Mouse (Mus musculus) splenic B cell, adult 2 months (primary cell): ENCODE data around the gene Ythdf2.

Experiments
- DNase-seq: peaks from one replicate; pipeline ENCODE4 v3.0.0-alpha.2; 2011; ENCODE audit warnings: low read depth, low spot score
- H3K27me3 ChIP-seq: 2 replicates; pipeline ENCODE4 v1.6.1; 2012; ENCODE audit warnings: mild to moderate bottlenecking, low read length, moderate library complexity, mixed read lengths; ENCODE audit not compliant: control insufficient read depth, poor library complexity, insufficient read depth, severe bottlenecking
- H3K36me3 ChIP-seq: 2 replicates; pipeline ENCODE4 v1.6.1; 2012; ENCODE audit warnings: mild to moderate bottlenecking, low read length, moderate library complexity, mixed read lengths; ENCODE audit not compliant: control insufficient read depth, poor library complexity, insufficient read depth, severe bottlenecking

The Ythdf2 gene

DNA sequence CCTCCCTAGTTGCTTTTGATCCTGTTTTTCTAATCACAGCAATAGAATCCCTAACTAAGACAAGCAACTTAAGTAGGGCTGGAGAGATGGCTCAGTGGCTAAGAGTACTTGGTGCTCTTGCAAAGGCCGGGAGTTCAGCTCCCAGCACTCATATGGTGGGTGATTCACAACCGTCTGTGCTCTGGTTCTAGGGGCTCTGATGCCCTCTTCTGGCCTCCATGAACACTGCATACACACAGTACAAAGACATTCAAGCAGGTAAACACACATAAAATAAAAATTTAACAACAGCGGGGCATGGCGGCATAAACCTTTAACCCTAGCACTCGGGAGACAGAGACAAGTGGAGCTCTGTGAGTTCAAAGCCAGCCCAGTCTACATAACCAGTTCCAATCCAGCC, 65.9 kb downstream of the Ythdf2 start:
- H3K36me3 ChIP-seq, result no peaks in the 10 kb centered on the region
- peak; percentile 6 for DNase-seq
- H3K27me3 ChIP-seq, result 0 out of 2 replicates have a peak, but pooled peaks cover 2% of the 10 kb centered on the region

DNA sequence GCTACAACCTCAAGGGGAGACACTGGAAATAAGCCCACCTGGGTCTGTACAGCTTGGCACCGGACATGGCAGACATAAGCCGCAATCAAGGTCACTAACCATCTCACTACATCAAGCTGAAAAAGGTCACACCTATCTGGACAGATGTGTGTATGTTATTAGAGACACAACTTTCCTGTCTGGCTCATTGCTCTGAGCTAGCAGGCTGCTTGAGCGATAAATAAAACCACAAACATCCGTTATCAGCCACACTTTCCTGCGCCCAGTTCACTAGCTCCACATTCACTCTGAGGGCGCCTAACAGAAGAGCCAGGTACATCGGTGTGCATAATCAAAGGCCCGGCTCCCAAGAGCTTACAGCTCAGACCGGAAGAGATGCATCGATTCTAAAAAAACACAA, 67.0 kb downstream of the Ythdf2 start:
- 0 out of 2 replicates have a peak, but pooled peaks cover 2% of the 10 kb centered on the region for H3K27me3 ChIP-seq
- DNase-seq, result no peak
- no peaks in the 10 kb centered on the region for H3K36me3 ChIP-seq

DNA sequence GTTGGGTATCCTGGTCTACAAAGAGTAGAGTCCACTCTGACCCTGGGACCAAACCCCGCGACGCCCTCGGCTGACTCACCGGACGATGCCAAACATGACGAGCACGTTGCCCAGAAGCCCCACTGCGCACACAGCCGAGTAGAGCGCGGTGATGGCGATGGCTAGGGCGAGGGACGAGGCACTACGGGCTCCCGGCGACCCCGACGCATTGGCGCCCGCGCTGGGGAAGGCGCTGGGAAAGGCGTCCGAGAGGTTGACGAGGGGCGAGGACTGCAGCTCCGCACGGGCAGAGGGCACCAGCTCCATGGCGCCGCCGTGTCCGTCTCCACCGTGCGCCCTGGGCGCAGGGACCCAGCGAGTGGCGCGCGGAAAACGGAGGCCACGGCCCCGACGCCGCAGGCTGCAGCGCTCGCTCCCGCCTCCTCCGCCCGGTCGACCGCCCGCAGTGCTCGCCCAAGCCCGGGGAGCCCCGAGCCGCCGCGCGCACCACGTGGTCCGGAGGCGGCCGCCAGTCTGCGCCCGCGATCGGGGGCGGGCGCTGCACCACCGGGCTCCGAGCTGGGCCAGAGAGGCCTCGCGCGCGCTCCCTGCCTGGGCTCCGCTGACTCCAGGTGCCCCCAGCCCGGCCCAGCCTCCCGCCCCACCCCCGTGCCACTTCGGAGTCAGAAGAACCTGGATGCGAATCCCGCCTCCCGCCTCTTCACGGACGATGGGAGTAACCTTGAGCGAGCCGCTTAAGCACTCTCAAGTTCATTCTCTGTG, 67.8 kb downstream of the Ythdf2 start, which contains the start of gene Oprd1:
Gene Oprd1 (minus strand): TSS at position 407 of the 762 bp plus-strand sequence.
- Histone ChIP-seq H3K36me3 (no peaks in the 10 kb centered on the region), H3K27me3 (0 out of 2 replicates have a peak, but pooled peaks cover 2% of the 10 kb centered on the region)
- DNase-seq, result no peak

DNA sequence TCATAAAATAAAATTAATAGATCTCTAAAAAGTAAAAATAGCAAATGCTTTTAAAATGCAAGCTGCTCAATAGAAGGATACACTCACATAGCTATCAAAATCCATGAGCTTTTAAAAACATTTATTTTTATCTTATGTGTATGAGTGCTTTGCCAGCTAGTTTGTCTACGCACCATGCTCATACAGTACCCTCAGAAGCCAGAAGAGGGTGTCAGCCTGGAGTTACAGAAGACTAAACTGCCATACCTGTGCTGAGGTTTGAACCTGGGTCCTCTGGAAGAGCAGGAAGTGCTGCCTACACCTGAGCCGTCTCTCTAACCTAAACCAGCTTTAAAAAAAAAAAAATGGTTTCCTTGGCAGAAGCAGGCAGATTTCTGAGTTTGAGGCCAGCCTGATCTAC, 73.5 kb downstream of the Ythdf2 start:
- DNase-seq, result no peak
- no peaks in the 10 kb centered on the region for H3K36me3 ChIP-seq
- H3K27me3 ChIP-seq, result no peaks in the 10 kb centered on the region

DNA sequence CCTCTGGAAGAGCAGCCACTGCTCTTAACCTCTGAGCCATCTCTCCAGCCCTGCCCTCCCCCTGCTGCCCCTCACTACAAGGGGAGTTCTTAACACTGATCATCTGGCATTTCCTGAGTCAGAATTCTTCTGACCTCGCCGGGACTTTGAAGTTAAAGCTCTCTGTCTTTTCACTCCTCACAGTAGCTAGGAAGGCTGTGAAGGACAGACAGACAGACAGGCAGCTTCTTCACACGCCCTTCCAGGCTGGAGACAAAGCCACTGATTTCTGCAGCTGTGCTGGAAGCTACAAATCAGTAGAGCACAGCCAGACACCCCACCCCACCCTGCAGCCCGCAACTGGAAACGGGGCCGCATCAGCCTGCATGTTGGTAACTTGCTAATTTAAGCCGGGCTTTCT, 75.1 kb downstream of the Ythdf2 start:
- Histone ChIP-seq H3K36me3 (no peaks in the 10 kb centered on the region), H3K27me3 (no peaks in the 10 kb centered on the region)
- no peak for DNase-seq
